In genomic region chr3:152493813-152494212, GRCm38 (mm10) we compare ENCODE assay signal across 22 mouse cellular contexts.
DNase-seq lines count a peak whose midpoint lies in the region; ATAC-seq and TF ChIP-seq lines count a peak whose summit lies in the region.
"Had no signal": no experiment of that assay in that cellular context is flagged by ENCODE, and none has a peak within 500 bp of the region (broad histone marks: within the 10 kb centered on the region; RNA-seq: fewer than 3 reads in every experiment).

No protein-coding gene starts in this region.

- no peaks in the 10 kb centered on the region for H3K27me3 ChIP-seq in forebrain, embryonic 13.5 days
- H3K27me3 ChIP-seq in forebrain, embryonic 14.5 days (replicated peaks; ENCODE audit: control insufficient read depth, insufficient read depth, low read length), result no peaks in the 10 kb centered on the region
- H3K27me3 ChIP-seq in heart, embryonic 11.5 days (ENCODE audit: control insufficient read depth, insufficient read depth, low read length), result peaks cover 15% of the 10 kb centered on the region
- H3K27me3 ChIP-seq in heart, embryonic 10.5 days (ENCODE audit: insufficient read depth, poor library complexity, severe bottlenecking), result peaks cover 35% of the 10 kb centered on the region
- peaks cover 6% of the 10 kb centered on the region; the same call in 1 of the 2 replicates for H3K27me3 ChIP-seq in heart, embryonic 15.5 days
- H3K27me3 ChIP-seq: embryonic facial prominence, embryonic 13.5 days; hindbrain, embryonic 15.5 days had no signal

- no peak overlapping the region for H3K9ac ChIP-seq in forebrain, embryonic 13.5 days
- no peak overlapping the region for H3K9ac ChIP-seq in forebrain, embryonic 14.5 days (ENCODE audit: low read length)
- H3K9ac ChIP-seq in heart, embryonic 11.5 days (ENCODE audit: low read depth, low read length), result no peak overlapping the region
- H3K9ac ChIP-seq in heart, embryonic 15.5 days, result no peak overlapping the region
- H3K9ac ChIP-seq: embryonic facial prominence, embryonic 13.5 days; hindbrain, embryonic 15.5 days had no signal

- WGBS in forebrain, embryonic 13.5 days, result 54% methylated on average over 2 of the region's 2 CpGs
- WGBS in forebrain, embryonic 14.5 days, result 61% methylated on average over 2 of the region's 2 CpGs
- 27% methylated on average over 2 of the region's 2 CpGs for WGBS in heart, embryonic 11.5 days (ENCODE audit: insufficient replicate concordance)
- whole genome bisulfite sequencing in heart, embryonic 10.5 days, result 22% methylated on average over 2 of the region's 2 CpGs
- 20% methylated on average over 2 of the region's 2 CpGs for WGBS in heart, embryonic 15.5 days

- peak; percentile 62; the same call in 1 of the 2 replicates for ATAC-seq in forebrain, embryonic 13.5 days
- ATAC-seq in forebrain, embryonic 14.5 days, result no peak
- ATAC-seq in heart, embryonic 11.5 days (replicated peaks; ENCODE audit: insufficient number of reproducible peaks, low FRiP score, low TSS enrichment), result no peak
- no peak for ATAC-seq in heart, embryonic 15.5 days (replicated peaks; ENCODE audit: insufficient number of reproducible peaks, insufficient read depth, low FRiP score, low read depth)
- ATAC-seq: CD4-positive, CD25-positive, alpha-beta regulatory T cell, adult 4 months; inflammation-experienced regulatory T-cells, adult 6 months; intestine, postnatal 0 days had no signal

- DNase-seq in forebrain, embryonic 14.5 days (ENCODE audit: low spot score), result no peak
- DNase-seq in heart, embryonic 10.5 days (ENCODE audit: low spot score), result no peak
- DNase-seq in heart, postnatal 36 days, result no peak
- DNase-seq in MN1 (ENCODE audit: low spot score), result peak; percentile 67
- DNase-seq in gastrocnemius, adult 2 months, result no peak
- DNase-seq: adrenal gland, postnatal 14 days; B cell, adult 2 months; cerebellum, adult 18-20 months; cerebellum, adult 9-11 months; cerebellum, postnatal 36 days; gastrocnemius, postnatal 36 days; heart, postnatal 10 days; kidney, adult 8-10 months had no signal

- no peak for TF ChIP-seq CTCF in gastrocnemius, adult 2 months (IDR thresholded peaks at IDR 0.05)

- H3K36me3 ChIP-seq in forebrain, embryonic 13.5 days (ENCODE audit: poor library complexity, severe bottlenecking), result no peaks in the 10 kb centered on the region
- H3K36me3 ChIP-seq in forebrain, embryonic 14.5 days (ENCODE audit: control insufficient read depth, insufficient read depth, low read length), result no peaks in the 10 kb centered on the region
- H3K36me3 ChIP-seq in heart, embryonic 11.5 days (ENCODE audit: control insufficient read depth, insufficient read depth, low read length), result no peaks in the 10 kb centered on the region
- H3K36me3 ChIP-seq in heart, embryonic 10.5 days, result no peaks in the 10 kb centered on the region
- H3K36me3 ChIP-seq in heart, embryonic 15.5 days, result no peaks in the 10 kb centered on the region
- H3K36me3 ChIP-seq: embryonic facial prominence, embryonic 13.5 days; G1E; hindbrain, embryonic 15.5 days had no signal

- no peaks in the 10 kb centered on the region for H3K9me3 ChIP-seq in forebrain, embryonic 13.5 days (replicated peaks)
- no peaks in the 10 kb centered on the region for H3K9me3 ChIP-seq in forebrain, embryonic 14.5 days (replicated peaks; ENCODE audit: control insufficient read depth, low read length)
- no peaks in the 10 kb centered on the region for H3K9me3 ChIP-seq in heart, embryonic 11.5 days (replicated peaks; ENCODE audit: control insufficient read depth, low read length)
- H3K9me3 ChIP-seq in heart, embryonic 10.5 days, result no peaks in the 10 kb centered on the region
- H3K9me3 ChIP-seq in heart, embryonic 15.5 days (replicated peaks), result no peaks in the 10 kb centered on the region
- H3K9me3 ChIP-seq: embryonic facial prominence, embryonic 13.5 days; G1E; hindbrain, embryonic 15.5 days had no signal

- no peak overlapping the region for H3K4me3 ChIP-seq in forebrain, embryonic 13.5 days
- H3K4me3 ChIP-seq in forebrain, embryonic 14.5 days (ENCODE audit: low read depth, low read length), result no peak overlapping the region
- H3K4me3 ChIP-seq in heart, embryonic 11.5 days (ENCODE audit: low read depth, low read length), result no peak overlapping the region
- H3K4me3 ChIP-seq in heart, embryonic 10.5 days, result no peak overlapping the region
- H3K4me3 ChIP-seq in heart, embryonic 15.5 days, result no peak overlapping the region
- H3K4me3 ChIP-seq in gastrocnemius, adult 2 months, result no peak overlapping the region
- H3K4me3 ChIP-seq: embryonic facial prominence, embryonic 13.5 days; hindbrain, embryonic 15.5 days had no signal

- intact Hi-C loops in heart, postnatal 36 days (cut with DNase I), result no loop called here
- intact Hi-C loops in gastrocnemius, adult 2 months (cut with DNase I), result no loop called here

- peaks cover 20% of the 10 kb centered on the region for H3K4me1 ChIP-seq in forebrain, embryonic 13.5 days
- peaks cover 11% of the 10 kb centered on the region for H3K4me1 ChIP-seq in forebrain, embryonic 14.5 days (ENCODE audit: control insufficient read depth, insufficient read depth, low read length)
- peaks cover 35% of the 10 kb centered on the region for H3K4me1 ChIP-seq in heart, embryonic 11.5 days (ENCODE audit: control insufficient read depth, insufficient read depth, low read length)
- H3K4me1 ChIP-seq in heart, embryonic 10.5 days, result peaks cover 49% of the 10 kb centered on the region
- H3K4me1 ChIP-seq in heart, embryonic 15.5 days (replicated peaks), result peaks cover 29% of the 10 kb centered on the region
- H3K4me1 ChIP-seq: embryonic facial prominence, embryonic 13.5 days had no signal

- H3K4me2 ChIP-seq in forebrain, embryonic 13.5 days, result no peak overlapping the region
- no peak overlapping the region for H3K4me2 ChIP-seq in forebrain, embryonic 14.5 days (ENCODE audit: low read length)
- H3K4me2 ChIP-seq in heart, embryonic 11.5 days, result peak overlapping the region; percentile 22
- H3K4me2 ChIP-seq in heart, embryonic 15.5 days, result 0 out of 2 replicates have a peak overlapping the region, but pooled peaks have one; percentile 7
- H3K4me2 ChIP-seq: embryonic facial prominence, embryonic 13.5 days; hindbrain, embryonic 15.5 days had no signal

- no peak overlapping the region for H3K27ac ChIP-seq in forebrain, embryonic 13.5 days
- no peak overlapping the region for H3K27ac ChIP-seq in forebrain, embryonic 14.5 days (ENCODE audit: low read depth, low read length)
- no peak overlapping the region for H3K27ac ChIP-seq in heart, embryonic 11.5 days (ENCODE audit: low read depth, low read length)
- H3K27ac ChIP-seq in heart, embryonic 10.5 days, result no peak overlapping the region
- no peak overlapping the region for H3K27ac ChIP-seq in heart, embryonic 15.5 days
- no peak overlapping the region for H3K27ac ChIP-seq in gastrocnemius, adult 2 months
- H3K27ac ChIP-seq: embryonic facial prominence, embryonic 13.5 days; hindbrain, embryonic 15.5 days had no signal

Comparison
In these comparisons a context has a peak if more than half of its experiments do, and no peak if none do; other contexts are left out.
1. H3K4me2 ChIP-seq: peak in heart, embryonic 11.5 days (single experiment) and heart, embryonic 15.5 days (single experiment); none in forebrain, embryonic 13.5 days (single experiment) and forebrain, embryonic 14.5 days (single experiment).